Mouse (Mus musculus): ENCODE measurements around the gene Gm21863.
"Not testable (repeated sequence)": the region's sequence is repeated elsewhere in the genome, so short reads cannot be mapped to it uniquely, and the experiment has no call there.

Gm21863 gene

DNA sequence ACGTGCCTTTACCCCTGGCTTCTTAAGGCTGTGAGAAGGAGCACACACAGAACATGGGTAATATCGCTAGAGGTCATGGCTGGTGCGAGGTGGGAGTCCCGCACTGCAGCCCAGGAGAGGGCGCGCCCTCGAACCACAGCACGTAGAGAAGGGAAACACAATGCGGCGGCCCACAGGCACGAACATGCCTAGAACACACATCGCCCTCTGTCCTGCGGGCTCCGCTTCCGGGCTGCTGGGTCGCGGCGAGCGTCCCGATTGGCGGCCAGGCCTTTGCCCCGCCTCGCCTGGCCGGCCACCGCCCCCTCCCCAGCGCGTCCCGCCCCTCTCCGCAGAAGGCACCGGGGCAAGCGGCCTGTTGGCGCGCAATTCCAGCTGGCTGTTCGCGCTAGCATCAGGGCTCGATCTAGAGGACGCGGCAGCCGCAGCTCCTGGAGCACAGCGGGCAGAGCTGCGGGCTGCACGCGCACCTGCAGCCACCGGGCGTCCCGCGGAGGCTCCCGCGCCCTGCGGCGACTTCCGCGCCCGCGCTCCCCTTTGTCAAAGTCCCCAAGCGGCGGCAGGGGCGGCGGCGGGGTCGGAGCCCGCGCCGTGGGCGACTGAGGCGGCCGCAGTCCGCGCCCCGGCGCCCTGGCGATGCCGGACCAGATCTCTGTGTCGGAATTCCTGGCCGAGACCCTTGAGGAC is at the start of gene Gm21863:
Gene Gm21863 (plus strand): TSS at position 637 of the 687 bp plus-strand sequence.
- DNase-seq: not testable (repeated sequence)

DNA sequence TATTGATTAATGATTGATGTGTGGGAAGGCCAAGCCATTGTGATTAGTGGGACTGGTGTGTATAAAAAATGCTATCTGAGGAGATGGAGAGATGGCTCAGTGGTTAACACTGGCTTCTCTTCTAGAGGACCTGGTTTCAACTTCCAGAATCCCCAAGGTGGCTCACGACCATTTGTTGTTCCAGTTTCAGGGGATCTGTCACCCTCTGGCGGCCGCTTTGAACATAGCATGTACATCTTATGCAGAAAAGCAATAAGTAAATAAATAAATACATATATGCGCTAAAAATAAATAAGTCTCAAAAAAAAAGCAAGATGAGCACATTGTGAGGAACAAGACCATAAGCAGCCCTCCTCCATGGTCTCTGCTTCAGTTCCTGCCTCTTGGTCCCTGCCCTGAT is 26.3 kb upstream of the Gm21863 start:
- not testable (repeated sequence) for DNase-seq

Measured in cerebellum, adult 8-10 months (tissue).